Mouse (Mus musculus) cerebellum, adult 2 months (tissue): ENCODE results near the gene Casp9.
"Not testable (repeated sequence)": the region's sequence is repeated elsewhere in the genome, so short reads cannot be mapped to it uniquely, and the experiment has no call there.

Experiments
- CTCF ChIP-seq: fragments of 200-500 bp; IDR thresholded peaks from 2 replicates; pipeline ENCODE4 v1.5.1; 2011; ENCODE audit warnings: low read depth, mild to moderate bottlenecking, control low read depth, low read length, moderate library complexity, borderline replicate concordance; ENCODE audit not compliant: insufficient read depth
- POLR2A ChIP-seq: fragments of 200-500 bp; IDR thresholded peaks from 2 replicates; pipeline ENCODE4 v1.6.1; 2011; ENCODE audit warnings: low read length, control low read depth, borderline replicate concordance; ENCODE audit not compliant: insufficient read depth

GRCm38 (mm10) chr4:141773019-141773418 lies 20.4 kb upstream of the Casp9 start:
- TF ChIP-seq CTCF, POLR2A: not testable (repeated sequence)
